Mouse (Mus musculus) midbrain, embryonic 11.5 days (tissue): ENCODE results near the gene Akap6. TPM values are rescaled to one million over a fixed set of nuclear protein-coding genes. Genes with fewer than 3 reads are reported as not detected.
"Not testable (repeated sequence)": the region's sequence is repeated elsewhere in the genome, so short reads cannot be mapped to it uniquely, and the experiment has no call there.

Experiments used
- ATAC-seq: fragments of 200-750 bp; cut with Nextera tagmentation; 2 replicates; pipeline ENCODE4 v1.8.0; 2017; ENCODE audit warnings: moderate TSS enrichment, moderate library complexity; ENCODE audit not compliant: low FRiP score
- DNase-seq: peaks from one replicate; pipeline ENCODE4 v3.0.0; 2015; ENCODE audit warnings: low spot score; ENCODE audit errors: missing footprints
- H3K27ac ChIP-seq: fragments of 300-500 bp; sonication (generic); 2 replicates; pipeline ENCODE4 v1.5.1; 2014; ENCODE audit warnings: low read depth, low read length
- H3K27me3 ChIP-seq: fragments of 300-500 bp; sonication (generic); 2 replicates; pipeline ENCODE4 v1.6.1; 2014; ENCODE audit warnings: mild to moderate bottlenecking, low read length, moderate library complexity, mixed read lengths; ENCODE audit not compliant: control insufficient read depth, insufficient read depth
- H3K36me3 ChIP-seq: fragments of 300-500 bp; sonication (generic); 2 replicates; pipeline ENCODE4 v1.6.1; 2014; ENCODE audit warnings: mild to moderate bottlenecking, low read length, moderate library complexity, mixed read lengths; ENCODE audit not compliant: control insufficient read depth, insufficient read depth
- H3K4me1 ChIP-seq: fragments of 300-500 bp; sonication (generic); 2 replicates; pipeline ENCODE4 v1.6.1; 2014; ENCODE audit warnings: low read length; ENCODE audit not compliant: control insufficient read depth, insufficient read depth
- H3K4me2 ChIP-seq: fragments of 300-500 bp; sonication (generic); 2 replicates; pipeline ENCODE4 v1.6.1; 2014; ENCODE audit warnings: mild to moderate bottlenecking, moderate library complexity
- H3K4me3 ChIP-seq: fragments of 300-500 bp; sonication (generic); 2 replicates; pipeline ENCODE4 v1.5.1; 2014; ENCODE audit warnings: low read depth, low read length
- H3K9ac ChIP-seq: fragments of 300-500 bp; sonication (generic); 2 replicates; pipeline ENCODE4 v1.6.1; 2014; ENCODE audit warnings: low read length
- H3K9me3 ChIP-seq: fragments of 300-500 bp; sonication (generic); 2 replicates; pipeline ENCODE4 v1.6.1; 2016; ENCODE audit warnings: low read length; ENCODE audit not compliant: control insufficient read depth
- WGBS: fragments of 180-500 bp; shearing (Covaris S2); extraction: QIAGEN DNeasy Blood & Tissue Kit; methylation state at CpG from one replicate; pipeline ENCODE4 v1.1.7; 2014; 5-methylcytosine and 5-hydroxymethylcytosine counted together
- polyA plus RNA-seq: library from polyadenylated mRNA; unstranded; fragments of >200 nt; fragmentation: Nextera tagmentation; extraction: Ambion mirVana; gene quantifications from 2 replicates; pipeline ENCODE4 v1.2.1, GENCODE M21; 2014

Akap6 gene
- polyA plus RNA-seq, 1 experiment from 2014 or later, result 16.5 TPM

- H3K4me2 ChIP-seq, result no peak overlapping the region
Measured at GRCm38 (mm10) chr12:52704081-52704480, 4.9 kb downstream of the Akap6 start.

GRCm38 (mm10) chr12:52704810-52705209 is 5.6 kb downstream of the Akap6 start:
- H3K27ac ChIP-seq, result no peak overlapping the region
- H3K4me3 ChIP-seq, result no peak overlapping the region
- no peaks in the 10 kb centered on the region for H3K9me3 ChIP-seq
- H3K36me3 ChIP-seq, result no peaks in the 10 kb centered on the region
- no peaks in the 10 kb centered on the region for H3K27me3 ChIP-seq
- WGBS, result 64% methylated on average over 3 of the region's 3 CpGs
- peaks cover 10% of the 10 kb centered on the region for H3K4me1 ChIP-seq
- DNase-seq (no peak), ATAC-seq (no peak)
- H3K4me2 ChIP-seq, result no peak overlapping the region
- no peak overlapping the region for H3K9ac ChIP-seq

More at GRCm38 (mm10) chr12:52704081-52704480, 4.9 kb downstream of the Akap6 start:
- WGBS, result 71% methylated on average over 4 of the region's 4 CpGs
- Histone ChIP-seq H3K4me3 (no peak overlapping the region), H3K4me1 (peaks cover 12% of the 10 kb centered on the region), H3K27me3 (no peaks in the 10 kb centered on the region), H3K36me3 (no peaks in the 10 kb centered on the region), H3K9ac (no peak overlapping the region), H3K9me3 (no peaks in the 10 kb centered on the region), H3K27ac (no peak overlapping the region)
- no peak for ATAC-seq
- DNase-seq, result no peak

- Histone ChIP-seq H3K4me3 (no peak overlapping the region), H3K27ac (no peak overlapping the region), H3K27me3 (no peaks in the 10 kb centered on the region), H3K4me1 (no peaks in the 10 kb centered on the region), H3K4me2 (no peak overlapping the region), H3K9me3 (no peaks in the 10 kb centered on the region), H3K9ac (no peak overlapping the region), H3K36me3 (no peaks in the 10 kb centered on the region)
- ATAC-seq, result no peak
- DNase-seq, result no peak
- WGBS, result 93% methylated on average over 3 of the region's 3 CpGs
Measured at GRCm38 (mm10) chr12:52711382-52711781, 12.2 kb downstream of the Akap6 start.

- no peak overlapping the region for H3K27ac ChIP-seq
- ATAC-seq (no peak), DNase-seq (no peak)
- no peaks in the 10 kb centered on the region for H3K4me1 ChIP-seq
- H3K9ac ChIP-seq, result no peak overlapping the region
- no peaks in the 10 kb centered on the region for H3K27me3 ChIP-seq
- no peak overlapping the region for H3K4me2 ChIP-seq
- H3K36me3 ChIP-seq, result no peaks in the 10 kb centered on the region
- H3K4me3 ChIP-seq, result no peak overlapping the region
- H3K9me3 ChIP-seq, result no peaks in the 10 kb centered on the region
- 78% methylated on average over 7 of the region's 7 CpGs for WGBS
Measured at GRCm38 (mm10) chr12:52711857-52712640, 12.9 kb downstream of the Akap6 start.

GRCm38 (mm10) chr12:52718392-52718791 is 19.2 kb downstream of the Akap6 start:
- H3K9ac ChIP-seq, result no peak overlapping the region
- ATAC-seq (no peak), DNase-seq (no peak)
- no peaks in the 10 kb centered on the region for H3K4me1 ChIP-seq
- H3K4me2 ChIP-seq, result no peak overlapping the region
- H3K27ac ChIP-seq, result no peak overlapping the region
- H3K36me3 ChIP-seq, result no peaks in the 10 kb centered on the region
- WGBS, result 91% methylated on average over 6 of the region's 6 CpGs
- H3K27me3 ChIP-seq, result no peaks in the 10 kb centered on the region
- no peak overlapping the region for H3K4me3 ChIP-seq
- no peaks in the 10 kb centered on the region for H3K9me3 ChIP-seq

GRCm38 (mm10) chr12:52719232-52719631 is 20.0 kb downstream of the Akap6 start:
- Histone ChIP-seq H3K27ac (no peak overlapping the region), H3K36me3 (no peaks in the 10 kb centered on the region), H3K9ac (no peak overlapping the region), H3K4me2 (no peak overlapping the region), H3K9me3 (no peaks in the 10 kb centered on the region), H3K4me1 (no peaks in the 10 kb centered on the region), H3K27me3 (no peaks in the 10 kb centered on the region), H3K4me3 (no peak overlapping the region)
- no peak for DNase-seq
- 88% methylated on average over 9 of the region's 9 CpGs for WGBS
- ATAC-seq, result no peak

GRCm38 (mm10) chr12:52719681-52720080 is 20.5 kb downstream of the Akap6 start:
- Histone ChIP-seq H3K27me3 (no peaks in the 10 kb centered on the region), H3K4me1 (no peaks in the 10 kb centered on the region), H3K4me3 (no peak overlapping the region), H3K4me2 (no peak overlapping the region), H3K27ac (no peak overlapping the region), H3K9ac (no peak overlapping the region), H3K36me3 (no peaks in the 10 kb centered on the region), H3K9me3 (no peaks in the 10 kb centered on the region)
- WGBS, result 79% methylated on average over 5 of the region's 5 CpGs
- ATAC-seq (no peak), DNase-seq (no peak)

GRCm38 (mm10) chr12:52724039-52724615 is 24.9 kb downstream of the Akap6 start:
- WGBS, result 72% methylated on average over 3 of the region's 3 CpGs
- H3K4me1 ChIP-seq, H3K36me3 ChIP-seq, H3K4me3 ChIP-seq, ATAC-seq, H3K27me3 ChIP-seq, H3K27ac ChIP-seq, DNase-seq, H3K9ac ChIP-seq, H3K4me2 ChIP-seq, H3K9me3 ChIP-seq: not testable (repeated sequence)

- 43% methylated on average over 10 of the region's 10 CpGs for WGBS
- no peak for DNase-seq
- H3K4me1 ChIP-seq, result no peaks in the 10 kb centered on the region
- no peak overlapping the region for H3K9ac ChIP-seq
- ATAC-seq, result no peak
- no peaks in the 10 kb centered on the region for H3K9me3 ChIP-seq
- no peak overlapping the region for H3K27ac ChIP-seq
- H3K27me3 ChIP-seq, result no peaks in the 10 kb centered on the region
- H3K36me3 ChIP-seq, result no peaks in the 10 kb centered on the region
- no peak overlapping the region for H3K4me3 ChIP-seq
- no peak overlapping the region for H3K4me2 ChIP-seq
Measured at GRCm38 (mm10) chr12:52726434-52727231, 27.4 kb downstream of the Akap6 start.
